In genomic region chr13:46611033-46611432, GRCm38 (mm10) we compare ENCODE assay signal across 23 mouse cellular contexts.
"Had no signal": no experiment of that assay in that cellular context is flagged by ENCODE, and none has a peak within 500 bp of the region (broad histone marks: within the 10 kb centered on the region; RNA-seq: fewer than 3 reads in every experiment).

No protein-coding gene starts in this region.

- H3K36me3 ChIP-seq: kidney, embryonic 15.5 days; limb, embryonic 12.5 days; liver, embryonic 12.5 days; liver, embryonic 15.5 days; lung, embryonic 15.5 days; neural tube, embryonic 13.5 days; stomach, embryonic 15.5 days had no signal

- DNase-seq: kidney, adult 8-10 months; kidney, postnatal 10 days; kidney, postnatal 36 days; layer of hippocampus, postnatal 36 days; liver; lung, adult 18-20 months; lung, postnatal 10 days; lung, postnatal 36 days; midbrain, embryonic 14.5 days; retina, postnatal 1 day; right cerebral cortex, postnatal 25 days; spleen, adult 18-20 months; thymus, postnatal 25 days had no signal

- H3K9ac ChIP-seq: kidney, embryonic 15.5 days; limb, embryonic 12.5 days; liver, embryonic 12.5 days; liver, embryonic 15.5 days; lung, embryonic 15.5 days; neural tube, embryonic 13.5 days; stomach, embryonic 15.5 days had no signal

- H3K27ac ChIP-seq: kidney, embryonic 15.5 days; left cerebral cortex, adult 2 months; limb, embryonic 12.5 days; liver, embryonic 12.5 days; liver, embryonic 15.5 days; lung, embryonic 15.5 days; midbrain, embryonic 10.5 days; neural tube, embryonic 13.5 days; stomach, embryonic 15.5 days had no signal

- H3K4me1 ChIP-seq: kidney, embryonic 15.5 days; limb, embryonic 12.5 days; liver, embryonic 12.5 days; liver, embryonic 15.5 days; lung, embryonic 15.5 days; midbrain, embryonic 10.5 days; neural tube, embryonic 13.5 days; stomach, embryonic 15.5 days had no signal

- H3K27me3 ChIP-seq: kidney, embryonic 15.5 days; limb, embryonic 12.5 days; liver, embryonic 12.5 days; liver, embryonic 15.5 days; lung, embryonic 15.5 days; neural tube, embryonic 13.5 days; stomach, embryonic 15.5 days had no signal

- H3K4me3 ChIP-seq: kidney, embryonic 15.5 days; left cerebral cortex, adult 2 months; limb, embryonic 12.5 days; liver, embryonic 12.5 days; liver, embryonic 15.5 days; lung, embryonic 15.5 days; megakaryocyte, embryonic 14.5 days; midbrain, embryonic 10.5 days; neural tube, embryonic 13.5 days; stomach, embryonic 15.5 days had no signal

- H3K4me2 ChIP-seq: kidney, embryonic 15.5 days; limb, embryonic 12.5 days; liver, embryonic 12.5 days; liver, embryonic 15.5 days; lung, embryonic 15.5 days; neural tube, embryonic 13.5 days; stomach, embryonic 15.5 days had no signal

- H3K9me3 ChIP-seq: limb, embryonic 12.5 days; liver, embryonic 12.5 days; liver, embryonic 15.5 days; lung, embryonic 15.5 days; neural tube, embryonic 13.5 days; stomach, embryonic 15.5 days had no signal

- ATAC-seq: liver, embryonic 12.5 days had no signal
